Mouse (Mus musculus) bone marrow, adult 2 months (tissue): Measurements from ENCODE around the gene Slc9a8. TPM values are rescaled to one million over a fixed set of nuclear protein-coding genes. Genes with fewer than 3 reads are reported as not detected.

Experiments used
- H3K27ac ChIP-seq: fragments of 200-500 bp; 2 replicates; pipeline ENCODE4 v1.5.1; 2012; ENCODE audit warnings: low read depth, mild to moderate bottlenecking, control low read depth, inconsistent platforms, low read length; ENCODE audit not compliant: control insufficient read depth, poor library complexity, insufficient read depth
- H3K4me1 ChIP-seq: fragments of 200-500 bp; 2 replicates; pipeline ENCODE4 v1.6.1; 2011; ENCODE audit warnings: low read length; ENCODE audit not compliant: control insufficient read depth, insufficient read depth
- H3K4me3 ChIP-seq: fragments of 200-500 bp; replicated peaks from 2 replicates; pipeline ENCODE3; 2011; ENCODE audit warnings: mild to moderate bottlenecking, low read depth, low read length, control low read depth; ENCODE audit not compliant: control insufficient read depth
- CTCF ChIP-seq: fragments of 200-500 bp; IDR thresholded peaks from 2 replicates; pipeline ENCODE4 v1.5.1; 2011; ENCODE audit warnings: low read length, control low read depth; ENCODE audit not compliant: control insufficient read depth, insufficient read depth
- POLR2A ChIP-seq: fragments of 200-500 bp; IDR thresholded peaks from 2 replicates; pipeline ENCODE4 v1.6.1; 2011; ENCODE audit warnings: low read depth, mild to moderate bottlenecking, control low read depth, low read length, borderline replicate concordance; ENCODE audit not compliant: control insufficient read depth
- whole genome bisulfite sequencing: fragments of 180-500 bp; shearing (Covaris S2); methylation state at CpG from one replicate; pipeline ENCODE4 v1.1.7; 2018; 5-methylcytosine and 5-hydroxymethylcytosine counted together
- polyA plus RNA-seq: library from polyadenylated mRNA; stranded (reverse); fragments of >200 nt; gene quantifications from 2 replicates; pipeline ENCODE4 v1.2.4, GENCODE M21; 2011; ENCODE audit warnings: low replicate concordance; ENCODE audit not compliant: missing spikeins, insufficient read depth, insufficient read length

The Slc9a8 gene
- 20.2 and 49.4 TPM in 2 replicates for polyA plus RNA-seq

GRCm38 (mm10) chr2:167421330-167422149 lies at the start of gene Slc9a8:
Gene Slc9a8 (plus strand): TSS chr2:167421712.
- no peaks in the 10 kb centered on the region; the same call in 1 of the 2 replicates for H3K4me1 ChIP-seq
- TF ChIP-seq POLR2A (peak; percentile 82; the same call in 1 of the 2 replicates), CTCF (no peak; the same call in 1 of the 2 replicates)
- H3K4me3 ChIP-seq: peak within 1 kb of the TSS; percentile 89
- WGBS: under 1% methylated on average over 66 of the region's 66 CpGs
- peak within 1 kb of the TSS; percentile 96 for H3K27ac ChIP-seq

- Histone ChIP-seq H3K4me3 (no peak overlapping the region), H3K27ac (no peak overlapping the region), H3K4me1 (peaks cover 9% of the 10 kb centered on the region)
- TF ChIP-seq CTCF (no peak), POLR2A (no peak)
- 76% methylated on average over 5 of the region's 5 CpGs for WGBS
Observed at GRCm38 (mm10) chr2:167373266-167373665, 48.2 kb upstream of the Slc9a8 start.

GRCm38 (mm10) chr2:167374191-167374805 lies 47.2 kb upstream of the Slc9a8 start:
- no peak for TF ChIP-seq CTCF
- no peak for TF ChIP-seq POLR2A
- Histone ChIP-seq H3K27ac (no peak overlapping the region), H3K4me3 (no peak overlapping the region), H3K4me1 (peaks cover 7% of the 10 kb centered on the region)
- 83% methylated on average over 12 of the region's 12 CpGs for WGBS

GRCm38 (mm10) chr2:167375135-167375534 lies 46.4 kb upstream of the Slc9a8 start:
- TF ChIP-seq CTCF: no peak
- peak overlapping the region; percentile 38 for H3K27ac ChIP-seq
- H3K4me1 ChIP-seq: peaks cover 7% of the 10 kb centered on the region
- H3K4me3 ChIP-seq: no peak overlapping the region
- 4% methylated on average over 9 of the region's 9 CpGs for WGBS

- Histone ChIP-seq H3K4me3 (no peak overlapping the region), H3K27ac (no peak overlapping the region; the same call in 1 of the 2 replicates), H3K4me1 (peaks cover 7% of the 10 kb centered on the region)
- no peak for TF ChIP-seq POLR2A
- no peak for TF ChIP-seq CTCF
- whole genome bisulfite sequencing: 78% methylated on average over 5 of the region's 5 CpGs
Observed at GRCm38 (mm10) chr2:167375688-167376087, 45.8 kb upstream of the Slc9a8 start.

GRCm38 (mm10) chr2:167376160-167376564 lies 45.4 kb upstream of the Slc9a8 start:
- peaks cover 10% of the 10 kb centered on the region for H3K4me1 ChIP-seq
- TF ChIP-seq POLR2A: no peak
- TF ChIP-seq CTCF: no peak

GRCm38 (mm10) chr2:167377697-167378096 lies 43.8 kb upstream of the Slc9a8 start:
- WGBS: 5% methylated on average over 3 of the region's 3 CpGs
- Histone ChIP-seq H3K4me1 (peaks cover 18% of the 10 kb centered on the region), H3K4me3 (no peak overlapping the region), H3K27ac (no peak overlapping the region)
- TF ChIP-seq CTCF (no peak), POLR2A (no peak)

More at GRCm38 (mm10) chr2:167376160-167376564, 45.4 kb upstream of the Slc9a8 start:
- WGBS: 70% methylated on average over 8 of the region's 8 CpGs
- no peak overlapping the region for H3K4me3 ChIP-seq
- H3K27ac ChIP-seq: no peak overlapping the region

- Histone ChIP-seq H3K27ac (no peak overlapping the region), H3K4me1 (peaks cover 18% of the 10 kb centered on the region), H3K4me3 (no peak overlapping the region)
- TF ChIP-seq CTCF (no peak), POLR2A (no peak)
- 84% methylated on average over 4 of the region's 4 CpGs for WGBS
Observed at GRCm38 (mm10) chr2:167378972-167379371, 42.5 kb upstream of the Slc9a8 start.
